Mouse (Mus musculus) subcutaneous adipose tissue, adult 2 months (tissue): ENCODE results near the gene Slc31a2. TPM values are rescaled to one million over a fixed set of nuclear protein-coding genes. Genes with fewer than 3 reads are reported as not detected.

ENCODE experiments used
- polyA plus RNA-seq: library from polyadenylated mRNA; depleted of rRNA; stranded (reverse); fragments of >200 nt; gene quantifications from 2 replicates; pipeline ENCODE4 v1.2.3, GENCODE M21; 2012; ENCODE audit warnings: low replicate concordance; rRNA removed

Gene Slc31a2
- polyA plus RNA-seq, result 31.4 and 41.4 TPM in 2 replicates

GRCm38 (mm10) chr4:62262276-62262675, at the start of gene Slc31a2:
Slc31a2 (plus strand) TSS chr4:62262562.

GRCm38 (mm10) chr4:62230769-62231168, 31.6 kb upstream of the Slc31a2 start, which contains the start of gene Zfp37:
Zfp37 (minus strand) TSS chr4:62231047.

Other genes starting within 250 kb of the Slc31a2 start
- not detected in 2 replicates for gene Mup20, start 208.4 kb upstream of the Slc31a2 start, polyA plus RNA-seq
- 3.0 and 8.5 TPM in 2 replicates for gene Mup3, start 175.2 kb upstream of the Slc31a2 start, polyA plus RNA-seq
- not detected in 2 replicates for gene Mup21, start 111.7 kb upstream of the Slc31a2 start, polyA plus RNA-seq
- gene Zfp37, start 31.5 kb upstream of the Slc31a2 start, polyA plus RNA-seq, result 0.37 and 1.2 TPM in 2 replicates
- 31.5 and 38.2 TPM in 2 replicates for gene Fkbp15, start 98.0 kb downstream of the Slc31a2 start, polyA plus RNA-seq
- gene Slc31a1, start 98.2 kb downstream of the Slc31a2 start, polyA plus RNA-seq, result 26.8 and 31.4 TPM in 2 replicates
- gene Cdc26, start 146.1 kb downstream of the Slc31a2 start, polyA plus RNA-seq, result 31.6 and 47.6 TPM in 2 replicates
- gene Prpf4, start 146.2 kb downstream of the Slc31a2 start, polyA plus RNA-seq, result 9.7 and 17.8 TPM in 2 replicates
- gene Rnf183, start 172.7 kb downstream of the Slc31a2 start, polyA plus RNA-seq, result 0.33 and 4.0 TPM in 2 replicates
- gene Wdr31, start 208.3 kb downstream of the Slc31a2 start, polyA plus RNA-seq, result 0.49 and 4.7 TPM in 2 replicates
- 0.34 and 45.2 TPM in 2 replicates for gene Bspry, start 217.5 kb downstream of the Slc31a2 start, polyA plus RNA-seq
- 11.7 and 28.9 TPM in 2 replicates for gene Hdhd3, start 240.9 kb downstream of the Slc31a2 start, polyA plus RNA-seq